Mouse (Mus musculus) kidney, postnatal 36 days (tissue): ENCODE measurements around the gene Myo19.

Experiments
- DNase-seq, 2 experiments: peaks; one replicate each; pipeline ENCODE4 v3.0.0; 2021 to 2022; ENCODE audit warnings: mixed read lengths in 2 of 2

Myo19 gene

GRCm38 (mm10) chr11:84948114-84948513, 68.2 kb downstream of the Myo19 start:
- no peak for DNase-seq

GRCm38 (mm10) chr11:84948526-84948925, 68.6 kb downstream of the Myo19 start:
- DNase-seq = peak; percentile 81 to 90

- no peak for DNase-seq
These were observed 72.7 kb downstream of the Myo19 start for GRCm38 (mm10) chr11:84952611-84953010.

- DNase-seq = no peak
These were observed 76.5 kb downstream of the Myo19 start for GRCm38 (mm10) chr11:84956400-84956799.

- DNase-seq = no peak
These were observed 77.2 kb downstream of the Myo19 start for GRCm38 (mm10) chr11:84957171-84957570.

GRCm38 (mm10) chr11:84957591-84958270, 77.8 kb downstream of the Myo19 start, which contains the start of gene Car4:
Car4 (plus strand) TSS chr11:84957786.
- DNase-seq = peak; percentile 32 to 69

- DNase-seq = peak; percentile 58 to 71
These were observed 78.3 kb downstream of the Myo19 start for GRCm38 (mm10) chr11:84958271-84958630.

GRCm38 (mm10) chr11:84959181-84959580, 79.2 kb downstream of the Myo19 start:
- DNase-seq = peak; percentile 46 to 78

GRCm38 (mm10) chr11:84959701-84960181, 79.8 kb downstream of the Myo19 start:
- DNase-seq = peak; percentile 87 to 90

- no peak for DNase-seq
These were observed 80.3 kb downstream of the Myo19 start for GRCm38 (mm10) chr11:84960291-84960690.

- no peak for DNase-seq
These were observed 80.8 kb downstream of the Myo19 start for GRCm38 (mm10) chr11:84960780-84961179.
